Comparison of ENCODE assay signal across 16 mouse cellular contexts in the genomic region with DNA sequence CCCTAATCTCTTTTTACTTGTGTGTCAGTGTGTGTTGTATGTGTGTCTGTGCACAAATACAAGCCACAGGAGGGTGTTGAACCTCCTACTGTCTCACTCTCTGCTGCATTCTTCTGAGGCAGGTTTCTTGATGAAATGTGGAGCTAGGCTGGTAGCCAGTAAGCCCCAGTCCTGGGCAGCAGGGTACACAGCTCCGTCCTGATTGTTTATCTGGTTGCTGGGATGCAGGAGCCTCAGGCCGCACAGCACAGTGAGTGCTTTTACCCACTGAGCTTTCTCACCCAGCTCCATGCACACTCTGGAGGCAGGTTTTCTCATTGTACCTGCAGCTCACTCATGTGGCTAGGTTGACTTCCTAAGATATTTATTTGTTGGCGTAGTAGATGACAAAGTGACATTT.
"Had no signal": no experiment of that assay in that cellular context is flagged by ENCODE, and none has a peak within 500 bp of the region (broad histone marks: within the 10 kb centered on the region; RNA-seq: fewer than 3 reads in every experiment).

No protein-coding gene starts in this region.

- H3K27ac ChIP-seq: midbrain, embryonic 10.5 days; midbrain, embryonic 15.5 days; neural tube, embryonic 13.5 days; neural tube, embryonic 15.5 days had no signal

- H3K4me2 ChIP-seq: lung, embryonic 14.5 days; midbrain, embryonic 15.5 days; neural tube, embryonic 13.5 days; neural tube, embryonic 15.5 days had no signal

- H3K4me1 ChIP-seq: midbrain, embryonic 10.5 days; midbrain, embryonic 15.5 days; neural tube, embryonic 13.5 days; neural tube, embryonic 15.5 days had no signal

- DNase-seq: lung, embryonic 14.5 days; lung, postnatal 10 days; lung, postnatal 4 days; retina, postnatal 1 day; right cerebral cortex, adult 18-20 months; right cerebral cortex, postnatal 25 days; right cerebral cortex, postnatal 4 days; spleen, adult 18-20 months; thymus, adult 18-20 months; thymus, postnatal 14 days; thymus, postnatal 36 days had no signal

- H3K4me3 ChIP-seq: midbrain, embryonic 10.5 days; midbrain, embryonic 15.5 days; myocyte; neural tube, embryonic 13.5 days; neural tube, embryonic 15.5 days had no signal

- H3K9ac ChIP-seq: lung, embryonic 14.5 days; midbrain, embryonic 15.5 days; neural tube, embryonic 13.5 days; neural tube, embryonic 15.5 days had no signal

- H3K9me3 ChIP-seq: midbrain, embryonic 10.5 days; midbrain, embryonic 15.5 days; neural tube, embryonic 13.5 days; neural tube, embryonic 15.5 days had no signal

- ATAC-seq: midbrain, embryonic 15.5 days had no signal

- H3K27me3 ChIP-seq: midbrain, embryonic 15.5 days; neural tube, embryonic 13.5 days; neural tube, embryonic 15.5 days had no signal
